Mouse (Mus musculus): Measurements from ENCODE around the gene Zfp276. TPM values are rescaled to one million over a fixed set of nuclear protein-coding genes. Genes with fewer than 3 reads are reported as not detected.
A peak's percentile ranks its signal among the peaks of the same experiment; 100 is the strongest.
"Not testable (repeated sequence)": the region's sequence is repeated elsewhere in the genome, so short reads cannot be mapped to it uniquely, and the experiment has no call there.

The Zfp276 gene
- total RNA-seq (2018; cell fraction: chromatin; rRNA removed), result 100 to 1,000 TPM in 12 of 26 experiments, 10 to 100 TPM in 14; 44.7 to 142 (median 85.9) TPM
- 10 to 100 TPM in 6 of 26 experiments, 1 to 10 TPM in 20; 3.4 to 13.7 (median 7.6) TPM for total RNA-seq (2018; cell fraction: cytosol; rRNA removed)
- total RNA-seq (2018; cell fraction: nucleus; rRNA removed), result 10 to 100 TPM; 24.5 to 73.8 (median 46.6) TPM
- polyA plus RNA-seq (2018), result 9.8 to 12.0 TPM (median 11.1 TPM) in 3 replicates

GRCm38 (mm10) chr8:123254099-123254885 is at the start of gene Zfp276, which contains the start of gene Vps9d1:
TSS of gene Zfp276 (plus strand) at chr8:123254195.
TSS of gene Vps9d1 (minus strand) at chr8:123254348.
- Histone ChIP-seq H3K79me2 (ENCODE audit: inconsistent target) (peaks cover 25% of the 10 kb centered on the region; the same call in 1 of the 2 replicates), H3K4me3 (ENCODE audit: inconsistent target) (peak within 1 kb of the TSS; percentile 56), H3K36me3 (ENCODE audit: inconsistent target) (peaks cover 35% of the 10 kb centered on the region), H3K27ac (peak within 1 kb of the TSS; percentile 61)
- under 1% methylated on average over 78 of the region's 99 CpGs for WGBS (ENCODE audit: missing documents)

- Histone ChIP-seq H3K27ac (peak overlapping the region; percentile 48), H3K79me2 (ENCODE audit: inconsistent target) (peaks cover 21% of the 10 kb centered on the region), H3K4me3 (ENCODE audit: inconsistent target) (peak overlapping the region; percentile 93), H3K36me3 (ENCODE audit: inconsistent target) (peaks cover 39% of the 10 kb centered on the region)
- whole genome bisulfite sequencing (ENCODE audit: missing documents), result 17% methylated on average over 10 of the region's 10 CpGs
These were observed 42.1 kb upstream of the Zfp276 start for GRCm38 (mm10) chr8:123211876-123212275.

- Histone ChIP-seq H3K27ac (peak within 1 kb of the TSS; percentile 48), H3K79me2 (ENCODE audit: inconsistent target) (peaks cover 21% of the 10 kb centered on the region), H3K4me3 (ENCODE audit: inconsistent target) (peak within 1 kb of the TSS; percentile 93), H3K36me3 (ENCODE audit: inconsistent target) (peaks cover 33% of the 10 kb centered on the region)
- WGBS (ENCODE audit: missing documents), result under 1% methylated on average over 59 of the region's 76 CpGs
These were observed 41.5 kb upstream of the Zfp276 start, which contains the start of the genes Chmp1a and Spata33 for GRCm38 (mm10) chr8:123212321-123213117. TSS of gene Chmp1a (minus strand) at chr8:123212763. TSS of gene Spata33 (plus strand) at chr8:123212832.

- peak overlapping the region; percentile 28; the same call in 1 of the 2 replicates for H3K4me3 ChIP-seq (ENCODE audit: inconsistent target)
- WGBS (ENCODE audit: missing documents), result 30% methylated on average over 20 of the region's 22 CpGs
- peaks cover 26% of the 10 kb centered on the region for H3K36me3 ChIP-seq (ENCODE audit: inconsistent target)
These were observed 40.8 kb upstream of the Zfp276 start for GRCm38 (mm10) chr8:123213118-123213772.

GRCm38 (mm10) chr8:123215430-123215829 is 38.6 kb upstream of the Zfp276 start:
- WGBS (ENCODE audit: missing documents), result 86% methylated on average over 3 of the region's 3 CpGs
- Histone ChIP-seq H3K79me2 (ENCODE audit: inconsistent target) (peaks cover 21% of the 10 kb centered on the region), H3K36me3 (ENCODE audit: inconsistent target) (0 out of 2 replicates have a peak, but pooled peaks cover 4% of the 10 kb centered on the region), H3K27ac (no peak overlapping the region), H3K4me3 (ENCODE audit: inconsistent target) (no peak overlapping the region)

More at GRCm38 (mm10) chr8:123213118-123213772, 40.8 kb upstream of the Zfp276 start:
- Histone ChIP-seq H3K79me2 (ENCODE audit: inconsistent target) (peaks cover 21% of the 10 kb centered on the region), H3K27ac (no peak overlapping the region)

- Histone ChIP-seq H3K27ac (no peak overlapping the region), H3K79me2 (ENCODE audit: inconsistent target) (no peaks in the 10 kb centered on the region), H3K4me3 (ENCODE audit: inconsistent target) (no peak overlapping the region), H3K36me3 (ENCODE audit: inconsistent target) (no peaks in the 10 kb centered on the region)
- 20% methylated on average over 1 of the region's 1 CpGs for WGBS (ENCODE audit: missing documents)
These were observed 33.1 kb upstream of the Zfp276 start for GRCm38 (mm10) chr8:123220917-123221316.

GRCm38 (mm10) chr8:123224278-123225266 is 29.4 kb upstream of the Zfp276 start, which contains the start of gene Cdk10:
TSS of gene Cdk10 (plus strand) at chr8:123224842.
- peak within 1 kb of the TSS; percentile 64 for H3K4me3 ChIP-seq (ENCODE audit: inconsistent target)
- WGBS (ENCODE audit: missing documents), result 4% methylated on average over 59 of the region's 59 CpGs
- peak within 1 kb of the TSS; percentile 62 for H3K27ac ChIP-seq
- no peaks in the 10 kb centered on the region for H3K36me3 ChIP-seq (ENCODE audit: inconsistent target)
- H3K79me2 ChIP-seq (ENCODE audit: inconsistent target), result no peaks in the 10 kb centered on the region

- Histone ChIP-seq H3K27ac (no peak overlapping the region), H3K36me3 (ENCODE audit: inconsistent target) (no peaks in the 10 kb centered on the region)
- 83% methylated on average over 1 of the region's 1 CpGs for WGBS (ENCODE audit: missing documents)
These were observed 25.6 kb upstream of the Zfp276 start for GRCm38 (mm10) chr8:123228416-123228815.

GRCm38 (mm10) chr8:123230326-123230725 is 23.7 kb upstream of the Zfp276 start:
- not testable (repeated sequence) for H3K4me3 ChIP-seq (ENCODE audit: inconsistent target); H3K36me3 ChIP-seq (ENCODE audit: inconsistent target); H3K27ac ChIP-seq; H3K79me2 ChIP-seq (ENCODE audit: inconsistent target)
- 92% methylated on average over 7 of the region's 11 CpGs for WGBS (ENCODE audit: missing documents)

More at GRCm38 (mm10) chr8:123228416-123228815, 25.6 kb upstream of the Zfp276 start:
- Histone ChIP-seq H3K4me3 (ENCODE audit: inconsistent target) (no peak overlapping the region), H3K79me2 (ENCODE audit: inconsistent target) (no peaks in the 10 kb centered on the region)

- no peak overlapping the region for H3K4me3 ChIP-seq (ENCODE audit: inconsistent target)
- no peaks in the 10 kb centered on the region for H3K79me2 ChIP-seq (ENCODE audit: inconsistent target)
- 95% methylated on average over 5 of the region's 5 CpGs for WGBS (ENCODE audit: missing documents)
- no peaks in the 10 kb centered on the region for H3K36me3 ChIP-seq (ENCODE audit: inconsistent target)
- no peak overlapping the region for H3K27ac ChIP-seq
These were observed 22.3 kb upstream of the Zfp276 start for GRCm38 (mm10) chr8:123231742-123232141.

GRCm38 (mm10) chr8:123232553-123232952 is 21.4 kb upstream of the Zfp276 start:
- H3K36me3 ChIP-seq (ENCODE audit: inconsistent target), result no peaks in the 10 kb centered on the region
- WGBS (ENCODE audit: missing documents), result 78% methylated on average over 7 of the region's 7 CpGs
- no peaks in the 10 kb centered on the region for H3K79me2 ChIP-seq (ENCODE audit: inconsistent target)
- no peak overlapping the region for H3K27ac ChIP-seq
- no peak overlapping the region for H3K4me3 ChIP-seq (ENCODE audit: inconsistent target)

- Histone ChIP-seq H3K79me2 (ENCODE audit: inconsistent target) (no peaks in the 10 kb centered on the region), H3K36me3 (ENCODE audit: inconsistent target) (no peaks in the 10 kb centered on the region), H3K27ac (no peak overlapping the region), H3K4me3 (ENCODE audit: inconsistent target) (no peak overlapping the region)
- 91% methylated on average over 11 of the region's 13 CpGs for WGBS (ENCODE audit: missing documents)
These were observed 20.7 kb upstream of the Zfp276 start for GRCm38 (mm10) chr8:123233300-123233699.

- 95% methylated on average over 10 of the region's 11 CpGs for WGBS (ENCODE audit: missing documents)
These were observed 20.2 kb upstream of the Zfp276 start for GRCm38 (mm10) chr8:123233760-123234159.

More at GRCm38 (mm10) chr8:123233760-123234159, 20.2 kb upstream of the Zfp276 start:
- H3K79me2 ChIP-seq (ENCODE audit: inconsistent target), result no peaks in the 10 kb centered on the region
- no peak overlapping the region for H3K27ac ChIP-seq
- no peaks in the 10 kb centered on the region for H3K36me3 ChIP-seq (ENCODE audit: inconsistent target)
- H3K4me3 ChIP-seq (ENCODE audit: inconsistent target), result no peak overlapping the region

All from macrophage (primary cell).